Mouse (Mus musculus): ENCODE results near the gene Lrp11. TPM values are rescaled to one million over a fixed set of nuclear protein-coding genes. Genes with fewer than 3 reads are reported as not detected.

The Lrp11 gene
- 0.30 and 0.37 TPM in 2 replicates for polyA plus RNA-seq (2015; fragmentation: Nextera tagmentation; extraction: Ambion mirVana)

DNA sequence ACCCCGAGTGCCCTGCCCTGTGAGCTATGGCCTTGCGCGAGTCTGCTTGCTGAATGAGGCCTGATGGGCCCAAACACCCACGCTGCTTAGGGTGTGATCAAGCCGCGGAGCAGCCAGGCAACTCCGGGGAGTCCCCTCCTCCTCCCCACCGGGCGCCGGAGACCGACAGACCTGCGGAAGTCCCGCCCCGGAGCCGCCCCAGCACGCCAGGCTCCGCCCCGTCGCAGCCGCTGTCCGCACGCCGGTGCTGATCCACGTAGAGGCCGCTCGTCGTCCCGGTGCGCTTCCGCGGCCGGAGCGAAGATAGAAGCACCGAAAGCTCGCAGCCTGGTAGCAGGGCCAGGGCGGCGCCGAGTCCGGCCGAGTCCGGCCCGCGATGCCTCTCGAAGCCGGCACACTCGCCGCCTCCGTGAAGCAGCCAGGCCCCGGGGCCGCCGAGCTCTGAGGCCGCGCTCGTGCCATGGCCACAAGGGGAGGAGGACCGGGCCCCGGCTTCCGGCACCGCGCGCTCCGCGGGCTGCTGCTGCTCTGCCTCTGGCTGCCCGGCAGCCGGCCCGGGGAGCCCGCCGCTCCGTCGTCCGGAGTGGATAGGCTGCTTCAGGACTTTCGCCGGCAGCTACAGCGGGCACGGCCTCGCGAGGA lies at the start of gene Lrp11:
Gene Lrp11 (plus strand): TSS at position 209 of the 642 bp plus-strand sequence.
- Histone ChIP-seq H3K4me2 (peak within 1 kb of the TSS; percentile 94), H3K9me3 (replicated peaks) (no peaks in the 10 kb centered on the region), H3K27me3 (peaks cover 31% of the 10 kb centered on the region), H3K36me3 (replicated peaks) (no peaks in the 10 kb centered on the region), H3K9ac (peak within 1 kb of the TSS; percentile 45), H3K4me3 (replicated peaks) (peak within 1 kb of the TSS; percentile 65), H3K4me1 (replicated peaks) (peaks cover 19% of the 10 kb centered on the region), H3K27ac (replicated peaks) (no peak within 1 kb of the TSS)
- peak; percentile 87 for ATAC-seq (ENCODE audit: insufficient read depth)
- WGBS (ENCODE audit: insufficient replicate concordance): under 1% methylated on average over 76 of the region's 76 CpGs

DNA sequence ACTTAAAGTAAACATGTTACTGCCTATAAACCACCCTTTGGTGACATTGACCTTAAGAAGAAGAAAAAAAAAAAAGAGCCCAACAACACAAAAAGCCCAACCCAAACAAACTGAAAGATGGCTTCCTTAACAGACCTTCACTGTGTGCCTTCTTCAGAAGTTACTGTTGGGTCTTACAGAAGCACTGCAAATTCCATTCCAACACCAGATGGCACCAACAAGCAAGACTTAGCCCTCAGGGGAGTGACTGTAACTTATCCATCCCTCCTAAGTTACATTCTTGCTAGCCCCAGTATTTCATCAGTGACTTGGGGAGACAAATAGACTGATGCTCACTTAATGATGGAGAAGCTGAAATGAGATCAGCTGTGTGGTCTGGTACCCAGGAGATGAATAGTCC lies 11.6 kb upstream of the Lrp11 start:
- Histone ChIP-seq H3K9me3 (replicated peaks) (no peaks in the 10 kb centered on the region), H3K9ac (no peak overlapping the region), H3K4me1 (replicated peaks) (no peaks in the 10 kb centered on the region), H3K4me3 (replicated peaks) (no peak overlapping the region), H3K36me3 (replicated peaks) (no peaks in the 10 kb centered on the region), H3K27ac (replicated peaks) (no peak overlapping the region), H3K4me2 (no peak overlapping the region), H3K27me3 (no peaks in the 10 kb centered on the region)
- no peak for ATAC-seq (ENCODE audit: insufficient read depth)

DNA sequence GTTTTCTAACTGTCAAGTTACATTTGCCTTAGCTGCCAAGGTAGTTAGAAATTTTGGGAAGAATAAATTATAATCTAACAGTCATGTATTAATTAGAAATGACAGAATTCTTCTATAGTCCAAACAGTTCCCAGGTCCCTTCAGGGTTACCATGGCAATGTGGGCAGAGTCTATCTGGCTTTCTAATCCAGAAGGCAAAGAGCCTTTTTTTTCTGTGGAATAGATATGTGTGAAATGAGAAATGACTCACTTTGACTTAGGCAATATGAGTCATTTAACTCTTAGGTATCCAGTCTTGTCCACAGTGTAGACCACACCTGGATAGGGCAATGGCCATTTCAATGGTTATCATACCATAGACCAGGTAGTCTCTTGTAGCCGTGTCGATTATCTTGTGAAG lies 8.2 kb upstream of the Lrp11 start:
- H3K4me3 ChIP-seq (replicated peaks): no peak overlapping the region
- WGBS (ENCODE audit: insufficient replicate concordance): 64% methylated on average over 2 of the region's 2 CpGs
- no peaks in the 10 kb centered on the region for H3K27me3 ChIP-seq
- ATAC-seq (ENCODE audit: insufficient read depth): no peak
- H3K27ac ChIP-seq (replicated peaks): no peak overlapping the region
- no peaks in the 10 kb centered on the region for H3K9me3 ChIP-seq (replicated peaks)
- H3K36me3 ChIP-seq (replicated peaks): no peaks in the 10 kb centered on the region
- no peaks in the 10 kb centered on the region for H3K4me1 ChIP-seq (replicated peaks)
- H3K4me2 ChIP-seq: no peak overlapping the region
- H3K9ac ChIP-seq: no peak overlapping the region

DNA sequence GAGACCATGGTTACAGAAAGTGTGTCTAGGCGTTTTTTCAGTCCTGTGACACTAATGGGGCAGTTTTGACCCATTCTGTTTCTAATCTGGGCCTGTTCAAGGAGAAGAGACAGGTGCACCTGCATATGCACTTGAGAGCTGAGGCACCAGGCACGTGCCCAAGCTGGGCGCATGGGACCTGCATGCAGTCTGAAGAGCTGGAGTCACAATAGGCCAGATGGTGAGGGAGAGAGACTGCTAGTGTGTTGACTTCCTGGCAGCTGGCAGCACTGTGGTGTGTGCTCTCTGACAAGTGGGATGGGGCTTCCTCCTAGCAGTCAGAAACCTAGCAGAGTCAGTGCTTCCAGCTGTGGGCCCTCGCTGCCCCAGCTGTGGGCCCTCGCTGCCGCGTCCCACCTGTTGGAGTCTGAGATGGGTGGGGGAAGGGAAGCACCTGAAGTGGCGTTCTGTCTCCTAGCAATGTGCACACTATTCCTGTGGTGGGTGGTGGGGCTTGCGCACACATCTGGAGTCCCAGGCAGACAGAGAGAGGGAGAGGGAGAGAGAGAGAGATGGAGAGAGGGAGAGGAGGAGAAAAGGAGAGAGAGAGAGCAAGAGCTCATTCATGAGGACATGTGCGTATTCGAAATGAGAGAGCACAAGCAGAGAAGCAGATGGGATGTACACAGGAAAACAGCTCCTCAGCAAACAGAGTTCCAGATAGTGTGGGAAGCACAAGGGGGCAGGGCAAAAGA lies 7.3 kb upstream of the Lrp11 start:
- Histone ChIP-seq H3K4me1 (replicated peaks) (no peaks in the 10 kb centered on the region), H3K9ac (no peak overlapping the region), H3K27ac (replicated peaks) (no peak overlapping the region), H3K4me3 (replicated peaks) (no peak overlapping the region), H3K27me3 (no peaks in the 10 kb centered on the region), H3K36me3 (replicated peaks) (no peaks in the 10 kb centered on the region), H3K9me3 (replicated peaks) (no peaks in the 10 kb centered on the region), H3K4me2 (no peak overlapping the region)
- no peak for ATAC-seq (ENCODE audit: insufficient read depth)
- WGBS (ENCODE audit: insufficient replicate concordance): 23% methylated on average over 11 of the region's 11 CpGs

DNA sequence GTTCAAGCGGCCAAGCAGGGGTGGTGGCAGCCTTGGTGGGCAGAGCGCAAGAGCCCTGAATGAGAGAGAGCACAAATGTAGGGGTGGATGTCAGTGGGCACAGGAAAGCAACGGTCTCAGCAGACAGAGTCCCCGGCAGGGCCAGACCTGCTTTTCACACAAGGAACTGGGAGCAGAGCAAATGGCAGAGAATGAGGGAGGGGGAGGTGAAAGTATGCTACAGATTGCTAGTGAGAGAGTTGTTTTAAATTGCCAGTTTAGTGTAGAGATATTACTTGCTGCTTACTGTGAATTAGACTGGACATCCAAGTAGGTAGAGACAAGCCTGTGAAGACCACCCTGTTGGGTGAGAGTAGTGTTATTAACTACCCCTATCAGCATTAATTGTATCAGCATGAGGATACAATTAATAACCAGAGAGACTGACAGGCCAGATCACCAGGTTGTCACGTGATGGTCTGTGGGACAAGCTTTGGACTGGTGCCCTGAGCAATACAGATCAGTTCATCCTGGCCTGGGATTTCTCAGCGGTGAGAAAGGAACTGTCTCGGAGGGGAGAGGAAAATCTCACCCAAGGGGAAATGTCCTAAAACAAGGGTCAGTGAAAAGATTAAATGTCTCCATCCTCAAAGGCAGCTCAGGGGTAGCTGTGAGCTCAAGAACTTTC lies 6.6 kb upstream of the Lrp11 start:
- no peaks in the 10 kb centered on the region for H3K27me3 ChIP-seq
- no peak for ATAC-seq (ENCODE audit: insufficient read depth)
- H3K9me3 ChIP-seq (replicated peaks): no peaks in the 10 kb centered on the region
- no peak overlapping the region for H3K9ac ChIP-seq
- no peaks in the 10 kb centered on the region for H3K36me3 ChIP-seq (replicated peaks)
- no peak overlapping the region for H3K4me3 ChIP-seq (replicated peaks)
- 39% methylated on average over 7 of the region's 7 CpGs for WGBS (ENCODE audit: insufficient replicate concordance)
- H3K4me1 ChIP-seq (replicated peaks): no peaks in the 10 kb centered on the region
- H3K4me2 ChIP-seq: no peak overlapping the region
- H3K27ac ChIP-seq (replicated peaks): no peak overlapping the region

DNA sequence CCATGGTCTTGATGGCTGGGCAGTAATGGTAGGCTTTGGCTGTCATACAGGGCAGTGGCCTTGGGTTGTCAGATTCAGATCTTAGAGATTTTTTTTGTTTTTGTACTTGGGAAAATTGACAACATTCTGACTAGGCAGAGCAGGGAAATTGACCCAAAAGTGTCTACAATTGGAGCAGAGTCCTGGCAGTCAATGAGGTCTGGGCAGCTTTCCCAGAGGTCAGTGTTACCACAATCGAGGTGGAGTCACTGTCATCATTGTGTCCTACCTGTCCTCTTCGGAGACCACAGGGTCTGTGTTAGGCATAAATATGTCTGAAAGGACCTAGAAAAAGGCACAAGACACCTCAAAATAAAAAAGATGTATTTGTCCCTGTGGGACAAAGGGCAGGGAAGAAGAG lies 2.8 kb upstream of the Lrp11 start:
- H3K27ac ChIP-seq (replicated peaks): no peak overlapping the region
- H3K36me3 ChIP-seq (replicated peaks): no peaks in the 10 kb centered on the region
- no peak overlapping the region for H3K9ac ChIP-seq
- H3K4me2 ChIP-seq: no peak overlapping the region
- H3K4me3 ChIP-seq (replicated peaks): no peak overlapping the region
- WGBS (ENCODE audit: insufficient replicate concordance): 15% methylated on average over 2 of the region's 2 CpGs
- peaks cover 19% of the 10 kb centered on the region for H3K4me1 ChIP-seq (replicated peaks)
- ATAC-seq (ENCODE audit: insufficient read depth): no peak
- H3K27me3 ChIP-seq: peaks cover 24% of the 10 kb centered on the region
- no peaks in the 10 kb centered on the region for H3K9me3 ChIP-seq (replicated peaks)

DNA sequence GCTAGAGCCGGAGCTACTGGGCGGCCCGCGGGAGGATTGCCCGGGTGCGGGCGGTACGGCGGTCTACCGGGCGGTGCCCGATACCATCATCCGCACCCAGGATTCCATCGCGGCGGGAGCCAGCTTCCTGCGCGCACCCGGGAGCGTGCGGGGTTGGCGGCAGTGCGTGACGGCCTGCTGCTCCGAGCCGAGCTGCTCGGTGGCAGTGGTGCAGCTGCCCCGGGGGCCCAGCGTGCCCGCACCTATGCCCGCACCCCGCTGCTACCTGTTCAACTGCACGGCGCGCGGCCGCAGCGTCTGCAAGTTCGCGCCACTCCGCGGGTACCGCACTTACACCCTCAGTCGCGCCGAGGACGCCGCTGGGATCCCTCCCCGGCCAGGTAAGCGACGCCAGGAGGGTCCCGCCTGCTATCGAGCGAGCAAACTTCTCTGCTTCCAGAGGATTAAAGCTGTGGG lies 662 bp downstream of the Lrp11 start:
- H3K4me1 ChIP-seq (replicated peaks): peaks cover 19% of the 10 kb centered on the region
- no peak for ATAC-seq (ENCODE audit: insufficient read depth)
- peaks cover 31% of the 10 kb centered on the region for H3K27me3 ChIP-seq
- H3K27ac ChIP-seq (replicated peaks): no peak overlapping the region
- H3K9me3 ChIP-seq (replicated peaks): no peaks in the 10 kb centered on the region
- peak overlapping the region; percentile 65 for H3K4me3 ChIP-seq (replicated peaks)
- 1% methylated on average over 45 of the region's 54 CpGs for WGBS (ENCODE audit: insufficient replicate concordance)
- peak overlapping the region; percentile 94 for H3K4me2 ChIP-seq
- no peaks in the 10 kb centered on the region for H3K36me3 ChIP-seq (replicated peaks)
- H3K9ac ChIP-seq: peak overlapping the region; percentile 17; the same call in 1 of the 2 replicates

DNA sequence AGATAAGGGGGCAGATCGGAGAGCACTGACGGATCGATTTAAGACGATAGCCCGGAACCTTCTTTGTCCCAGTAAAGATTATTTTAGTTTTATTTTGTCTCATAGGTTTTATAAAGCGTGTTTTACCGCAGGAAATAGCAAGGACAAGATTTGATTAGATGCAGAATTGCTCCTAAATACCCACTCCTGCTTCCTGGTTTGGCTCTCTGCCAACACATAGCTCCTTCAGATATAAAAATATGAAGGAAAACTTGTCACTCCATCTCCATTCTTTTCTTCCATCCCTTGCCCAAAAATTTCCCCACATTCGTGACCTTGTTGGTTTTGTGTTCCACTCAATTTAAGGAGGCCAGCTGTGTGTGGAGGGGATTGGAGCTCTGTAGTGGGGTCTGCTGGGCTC lies 1.2 kb downstream of the Lrp11 start:
- Histone ChIP-seq H3K4me3 (replicated peaks) (peak overlapping the region; percentile 65), H3K9me3 (replicated peaks) (no peaks in the 10 kb centered on the region), H3K36me3 (replicated peaks) (no peaks in the 10 kb centered on the region), H3K27me3 (peaks cover 31% of the 10 kb centered on the region), H3K27ac (replicated peaks) (no peak overlapping the region), H3K4me2 (peak overlapping the region; percentile 94), H3K9ac (no peak overlapping the region), H3K4me1 (replicated peaks) (peaks cover 19% of the 10 kb centered on the region)
- no peak for ATAC-seq (ENCODE audit: insufficient read depth)
- WGBS (ENCODE audit: insufficient replicate concordance): 6% methylated on average over 8 of the region's 8 CpGs

DNA sequence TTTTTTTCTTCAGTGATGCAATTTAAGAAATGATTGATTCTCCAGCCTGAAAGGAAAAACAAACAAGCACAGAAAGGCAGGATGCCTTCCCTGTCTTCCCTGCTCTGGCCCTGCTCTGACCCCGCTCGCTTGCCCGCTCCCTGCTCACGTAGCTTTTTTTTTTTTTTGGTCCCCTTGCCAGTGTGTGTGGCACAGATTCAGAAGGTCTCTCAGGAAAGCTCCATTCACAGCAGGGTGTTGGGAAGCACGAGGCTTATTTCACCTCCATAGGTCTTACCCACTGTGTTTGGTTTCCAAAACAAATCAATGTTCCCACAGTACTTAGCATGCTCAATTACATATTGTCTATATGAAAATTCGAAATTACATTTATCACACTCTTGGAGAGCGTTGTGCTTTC lies 5.2 kb downstream of the Lrp11 start:
- Histone ChIP-seq H3K27ac (replicated peaks) (no peak overlapping the region), H3K9ac (no peak overlapping the region), H3K4me1 (replicated peaks) (peaks cover 11% of the 10 kb centered on the region), H3K36me3 (replicated peaks) (no peaks in the 10 kb centered on the region), H3K4me3 (replicated peaks) (no peak overlapping the region), H3K9me3 (replicated peaks) (no peaks in the 10 kb centered on the region), H3K27me3 (peaks cover 27% of the 10 kb centered on the region), H3K4me2 (no peak overlapping the region)
- ATAC-seq (ENCODE audit: insufficient read depth): no peak
- 56% methylated on average over 7 of the region's 7 CpGs for WGBS (ENCODE audit: insufficient replicate concordance)

DNA sequence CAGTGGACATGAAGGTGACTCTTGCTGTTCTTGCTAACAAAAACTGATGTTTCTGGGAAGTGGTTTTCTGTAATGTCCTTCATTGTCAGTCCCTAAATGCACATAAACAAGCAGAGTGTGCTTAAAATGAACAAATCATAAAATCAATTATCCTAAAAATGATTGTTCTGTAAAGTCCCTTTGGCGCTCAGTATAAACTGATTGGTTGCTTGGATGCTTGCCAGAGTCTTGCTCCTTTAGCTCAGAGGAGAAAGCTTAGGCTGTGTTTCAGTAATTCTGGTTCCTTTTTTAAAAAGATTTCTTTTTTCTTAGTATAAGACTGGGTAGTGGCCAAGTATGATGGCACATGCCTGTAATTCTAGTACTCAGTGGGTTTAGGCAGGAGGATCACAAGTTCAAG lies 6.7 kb downstream of the Lrp11 start:
- no peaks in the 10 kb centered on the region for H3K4me1 ChIP-seq (replicated peaks)
- H3K36me3 ChIP-seq (replicated peaks): no peaks in the 10 kb centered on the region
- no peak for ATAC-seq (ENCODE audit: insufficient read depth)
- peaks cover 12% of the 10 kb centered on the region for H3K27me3 ChIP-seq
- H3K9ac ChIP-seq: no peak overlapping the region
- 63% methylated on average over 1 of the region's 1 CpGs for WGBS (ENCODE audit: insufficient replicate concordance)
- H3K4me3 ChIP-seq (replicated peaks): no peak overlapping the region
- no peak overlapping the region for H3K4me2 ChIP-seq
- no peaks in the 10 kb centered on the region for H3K9me3 ChIP-seq (replicated peaks)
- no peak overlapping the region for H3K27ac ChIP-seq (replicated peaks)

DNA sequence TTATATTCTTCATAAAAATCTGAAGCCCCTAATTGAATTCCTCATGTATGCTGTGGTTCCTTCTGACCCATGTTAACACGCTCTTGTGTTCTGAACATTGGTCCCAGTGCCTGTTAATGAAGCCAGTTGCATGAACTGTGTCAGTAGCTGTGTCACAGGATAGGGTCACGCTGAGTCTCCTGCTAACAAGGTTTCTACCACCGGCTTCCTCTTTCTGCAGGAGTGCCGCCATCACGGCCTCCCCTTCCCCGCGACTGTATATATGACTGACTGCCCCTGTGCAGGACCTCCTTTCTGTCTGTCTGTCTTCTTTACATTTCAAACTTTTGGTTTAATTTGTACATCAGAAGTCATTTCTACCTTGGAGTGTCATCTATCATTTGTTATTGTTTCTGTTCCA lies 8.6 kb downstream of the Lrp11 start:
- 38% methylated on average over 7 of the region's 7 CpGs for WGBS (ENCODE audit: insufficient replicate concordance)

More for the DNA sequence above, 8.6 kb downstream of the Lrp11 start:
- H3K4me1 ChIP-seq (replicated peaks): no peaks in the 10 kb centered on the region
- H3K27ac ChIP-seq (replicated peaks): no peak overlapping the region
- no peaks in the 10 kb centered on the region for H3K36me3 ChIP-seq (replicated peaks)
- H3K9ac ChIP-seq: no peak overlapping the region
- H3K27me3 ChIP-seq: no peaks in the 10 kb centered on the region
- ATAC-seq (ENCODE audit: insufficient read depth): no peak
- no peak overlapping the region for H3K4me2 ChIP-seq
- no peak overlapping the region for H3K4me3 ChIP-seq (replicated peaks)
- H3K9me3 ChIP-seq (replicated peaks): no peaks in the 10 kb centered on the region

Measured in liver, embryonic 15.5 days (tissue).